Mouse (Mus musculus) testis, adult 2 months (tissue): Measurements from ENCODE around the gene Pik3r1. TPM values are rescaled to one million over a fixed set of nuclear protein-coding genes. Genes with fewer than 3 reads are reported as not detected.

Experiments used
- H3K27ac ChIP-seq: fragments of 200-500 bp; 2 replicates; pipeline ENCODE4 v1.5.1; 2012; ENCODE audit warnings: low read depth, low read length; ENCODE audit not compliant: control insufficient read depth, insufficient read depth
- H3K27me3 ChIP-seq: fragments of 200-500 bp; 2 replicates; pipeline ENCODE4 v1.6.1; 2012; ENCODE audit warnings: mild to moderate bottlenecking, low read length, moderate library complexity; ENCODE audit not compliant: control insufficient read depth, insufficient read depth
- H3K36me3 ChIP-seq: fragments of 200-500 bp; 2 replicates; pipeline ENCODE4 v1.6.1; 2012; ENCODE audit warnings: mild to moderate bottlenecking, low read length; ENCODE audit not compliant: control insufficient read depth, insufficient read depth
- H3K4me1 ChIP-seq: fragments of 200-500 bp; 2 replicates; pipeline ENCODE4 v1.6.1; 2012; ENCODE audit warnings: low read length; ENCODE audit not compliant: control insufficient read depth, insufficient read depth
- H3K4me3 ChIP-seq: fragments of 200-500 bp; 2 replicates; pipeline ENCODE4 v1.5.1; 2012; ENCODE audit warnings: low read depth, mild to moderate bottlenecking, low read length, moderate library complexity, mixed read lengths; ENCODE audit not compliant: control insufficient read depth
- CTCF ChIP-seq: fragments of 200-500 bp; IDR thresholded peaks from 2 replicates; pipeline ENCODE4 v1.5.1; 2012; ENCODE audit warnings: low read depth, mild to moderate bottlenecking, inconsistent platforms, low read length, moderate library complexity; ENCODE audit not compliant: control insufficient read depth, insufficient read depth, insufficient replicate concordance
- POLR2A ChIP-seq: fragments of 200-500 bp; IDR thresholded peaks from 2 replicates; pipeline ENCODE4 v1.6.1; 2012; ENCODE audit warnings: low read depth, mild to moderate bottlenecking, inconsistent platforms, low read length, moderate library complexity; ENCODE audit not compliant: control insufficient read depth
- polyA plus RNA-seq: library from polyadenylated mRNA; depleted of rRNA; stranded (reverse); fragments of >200 nt; gene quantifications from 2 replicates; pipeline ENCODE4 v1.2.3, GENCODE M21; 2012

The Pik3r1 gene
- polyA plus RNA-seq, 1 experiment = 1.9 TPM

DNA sequence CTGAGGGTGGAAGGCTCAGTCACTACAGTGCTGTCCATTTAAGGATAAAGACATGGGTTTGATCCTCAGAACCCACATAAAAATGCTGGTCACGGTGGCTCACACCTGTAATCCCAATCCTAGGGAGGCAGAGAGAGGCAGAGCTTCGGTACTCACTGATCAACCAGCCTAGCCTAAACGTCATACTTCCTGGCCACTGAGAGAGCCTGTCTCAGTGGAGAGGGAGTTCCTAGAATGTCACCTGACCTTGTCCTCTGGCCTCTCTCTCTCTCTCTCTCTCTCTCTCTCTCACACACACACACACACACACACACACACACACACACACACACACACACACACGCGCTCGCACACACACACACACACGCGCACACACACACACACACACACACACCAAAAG is 24.8 kb downstream of the Pik3r1 start:
- Histone ChIP-seq H3K36me3 (no peaks in the 10 kb centered on the region), H3K27me3 (no peaks in the 10 kb centered on the region), H3K4me3 (no peak overlapping the region), H3K27ac (no peak overlapping the region), H3K4me1 (no peaks in the 10 kb centered on the region)
- TF ChIP-seq POLR2A (no peak), CTCF (no peak)

GRCm38 (mm10) chr13:101742596-101742995 is 25.4 kb downstream of the Pik3r1 start:
- no peak overlapping the region for H3K4me3 ChIP-seq
- TF ChIP-seq POLR2A = no peak
- no peak for TF ChIP-seq CTCF
- no peaks in the 10 kb centered on the region for H3K4me1 ChIP-seq
- no peak overlapping the region for H3K27ac ChIP-seq
- no peaks in the 10 kb centered on the region for H3K36me3 ChIP-seq
- H3K27me3 ChIP-seq = no peaks in the 10 kb centered on the region

GRCm38 (mm10) chr13:101741530-101742309 is 26.3 kb downstream of the Pik3r1 start:
- no peaks in the 10 kb centered on the region for H3K4me1 ChIP-seq
- no peaks in the 10 kb centered on the region for H3K27me3 ChIP-seq
- H3K27ac ChIP-seq = no peak overlapping the region
- TF ChIP-seq POLR2A (no peak), CTCF (no peak)
- no peaks in the 10 kb centered on the region for H3K36me3 ChIP-seq
- H3K4me3 ChIP-seq = no peak overlapping the region

GRCm38 (mm10) chr13:101739732-101740381 is 28.2 kb downstream of the Pik3r1 start:
- TF ChIP-seq CTCF (no peak), POLR2A (no peak)
- H3K27ac ChIP-seq = no peak overlapping the region
- no peaks in the 10 kb centered on the region for H3K27me3 ChIP-seq
- no peaks in the 10 kb centered on the region for H3K4me1 ChIP-seq
- no peak overlapping the region for H3K4me3 ChIP-seq
- H3K36me3 ChIP-seq = no peaks in the 10 kb centered on the region

- Histone ChIP-seq H3K36me3 (no peaks in the 10 kb centered on the region), H3K27me3 (no peaks in the 10 kb centered on the region), H3K4me1 (no peaks in the 10 kb centered on the region), H3K27ac (no peak overlapping the region), H3K4me3 (no peak overlapping the region)
- TF ChIP-seq POLR2A (no peak), CTCF (no peak)
These were observed 29.2 kb downstream of the Pik3r1 start for GRCm38 (mm10) chr13:101738769-101739168.

- Histone ChIP-seq H3K27ac (0 out of 2 replicates have a peak overlapping the region, but pooled peaks have one; percentile 23), H3K36me3 (no peaks in the 10 kb centered on the region), H3K4me1 (no peaks in the 10 kb centered on the region), H3K4me3 (no peak overlapping the region), H3K27me3 (no peaks in the 10 kb centered on the region)
- TF ChIP-seq POLR2A (no peak), CTCF (no peak)
These were observed 31.3 kb downstream of the Pik3r1 start for GRCm38 (mm10) chr13:101736521-101737387.
